Mouse (Mus musculus) embryonic facial prominence, embryonic 14.5 days (tissue): ENCODE measurements around the gene Car4. TPM values are rescaled to one million over a fixed set of nuclear protein-coding genes. Genes with fewer than 3 reads are reported as not detected.

Experiments
- ATAC-seq: fragments of 200-750 bp; cut with Nextera tagmentation; 2 replicates; pipeline ENCODE4 v1.8.0; 2017; ENCODE audit warnings: low read depth, moderate number of reproducible peaks, moderate TSS enrichment
- DNase-seq: peaks from one replicate; pipeline ENCODE4 v3.0.0-alpha.2; 2015; ENCODE audit warnings: low spot score
- H3K27ac ChIP-seq: fragments of 300-500 bp; sonication (generic); replicated peaks from 2 replicates; pipeline ENCODE4 v1.5.1; 2014; ENCODE audit warnings: low read depth, mild to moderate bottlenecking, low read length, moderate library complexity
- H3K27me3 ChIP-seq: fragments of 300-500 bp; sonication (generic); replicated peaks from 2 replicates; pipeline ENCODE4 v1.6.1; 2014; ENCODE audit warnings: low read length; ENCODE audit not compliant: control insufficient read depth, insufficient read depth
- H3K36me3 ChIP-seq: fragments of 300-500 bp; sonication (generic); 2 replicates; pipeline ENCODE4 v1.6.1; 2014; ENCODE audit warnings: low read length, mixed read lengths; ENCODE audit not compliant: control insufficient read depth, insufficient read depth
- H3K4me1 ChIP-seq: fragments of 300-500 bp; sonication (generic); 2 replicates; pipeline ENCODE4 v1.6.1; 2014; ENCODE audit warnings: antibody characterized with exemption, low read length; ENCODE audit not compliant: control insufficient read depth, insufficient read depth
- H3K4me2 ChIP-seq: fragments of 300-500 bp; sonication (generic); 2 replicates; pipeline ENCODE4 v1.6.1; 2014; ENCODE audit warnings: low read depth, mild to moderate bottlenecking, low read length, moderate library complexity, mixed read lengths
- H3K4me3 ChIP-seq: fragments of 300-500 bp; sonication (generic); 2 replicates; pipeline ENCODE4 v1.5.1; 2014; ENCODE audit warnings: low read depth, mild to moderate bottlenecking, low read length
- H3K9ac ChIP-seq: fragments of 300-500 bp; sonication (generic); 2 replicates; pipeline ENCODE4 v1.6.1; 2014; ENCODE audit warnings: low read depth, mild to moderate bottlenecking, low read length, moderate library complexity, mixed read lengths
- H3K9me3 ChIP-seq: fragments of 300-500 bp; sonication (generic); 2 replicates; pipeline ENCODE4 v1.6.1; 2016; ENCODE audit warnings: low read length; ENCODE audit not compliant: control insufficient read depth
- WGBS: fragments of 180-500 bp; shearing (Covaris S2); extraction: QIAGEN DNeasy Blood & Tissue Kit; methylation state at CpG from one replicate; pipeline ENCODE4 v1.1.7; 2014; 5-methylcytosine and 5-hydroxymethylcytosine counted together
- polyA plus RNA-seq: library from polyadenylated mRNA; unstranded; fragments of >200 nt; fragmentation: Nextera tagmentation; extraction: Ambion mirVana; gene quantifications from 2 replicates; pipeline ENCODE4 v1.2.1, GENCODE M21; 2014

The Car4 gene
- polyA plus RNA-seq, 1 experiment from 2014 or later, result 0.40 TPM

GRCm38 (mm10) chr11:84960291-84960690 is 2.7 kb downstream of the Car4 start:
- peaks cover 46% of the 10 kb centered on the region for H3K27me3 ChIP-seq
- no peak overlapping the region for H3K4me3 ChIP-seq
- H3K27ac ChIP-seq, result no peak overlapping the region
- H3K36me3 ChIP-seq, result no peaks in the 10 kb centered on the region
- H3K4me1 ChIP-seq, result no peaks in the 10 kb centered on the region
- 78% methylated on average over 1 of the region's 3 CpGs for WGBS
- H3K4me2 ChIP-seq, result no peak overlapping the region
- no peaks in the 10 kb centered on the region for H3K9me3 ChIP-seq
- no peak for ATAC-seq
- no peak overlapping the region for H3K9ac ChIP-seq
- DNase-seq, result no peak

DNA sequence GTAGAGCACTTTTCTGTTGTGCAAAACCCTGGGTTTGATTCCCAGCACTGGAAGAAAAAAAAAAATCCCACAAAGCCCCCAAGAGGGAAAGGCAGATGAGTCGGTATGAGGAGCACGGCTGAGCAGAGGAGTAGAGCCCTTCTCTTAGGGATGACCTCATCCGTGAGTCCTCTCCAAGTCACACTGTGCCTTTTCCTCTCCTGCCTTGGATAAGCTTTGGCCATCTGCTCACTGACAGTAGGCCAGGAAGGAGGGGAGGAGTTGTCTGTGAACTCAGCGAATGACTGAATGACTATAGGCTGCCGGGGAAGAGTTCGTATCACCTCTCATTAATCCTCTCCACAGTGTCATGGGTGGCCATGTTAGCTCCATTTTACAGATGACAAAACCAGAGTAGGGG is 3.2 kb downstream of the Car4 start:
- DNase-seq (no peak), ATAC-seq (no peak)
- Histone ChIP-seq H3K27me3 (peaks cover 46% of the 10 kb centered on the region), H3K9ac (no peak overlapping the region), H3K36me3 (no peaks in the 10 kb centered on the region), H3K4me3 (no peak overlapping the region), H3K9me3 (no peaks in the 10 kb centered on the region), H3K4me1 (no peaks in the 10 kb centered on the region), H3K27ac (no peak overlapping the region), H3K4me2 (no peak overlapping the region)
- 71% methylated on average over 6 of the region's 6 CpGs for WGBS

DNA sequence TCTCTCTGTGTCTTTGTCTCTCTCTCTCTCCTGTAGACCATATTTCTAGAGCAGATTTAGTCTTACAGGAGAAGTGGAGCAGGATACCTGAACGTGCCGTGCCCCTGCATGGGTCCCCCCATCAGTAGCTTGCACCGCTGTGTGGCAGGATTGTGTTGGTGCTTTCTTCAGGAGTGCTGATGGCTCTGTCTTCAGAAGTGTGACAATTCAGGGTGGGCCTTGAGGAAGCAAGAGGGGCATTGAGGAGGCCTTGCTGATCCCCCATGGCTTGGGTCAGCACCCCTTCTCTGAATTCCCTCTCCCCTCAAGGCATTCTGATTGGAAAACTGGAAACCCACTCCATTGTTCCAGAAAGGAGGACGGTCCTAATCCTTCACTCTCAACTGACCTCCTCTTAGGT is 4.0 kb downstream of the Car4 start:
- H3K9me3 ChIP-seq, result no peaks in the 10 kb centered on the region
- H3K9ac ChIP-seq, result no peak overlapping the region
- no peak for ATAC-seq
- DNase-seq, result no peak
- peaks cover 38% of the 10 kb centered on the region for H3K27me3 ChIP-seq
- no peaks in the 10 kb centered on the region for H3K4me1 ChIP-seq
- no peak overlapping the region for H3K27ac ChIP-seq
- 81% methylated on average over 4 of the region's 4 CpGs for WGBS
- H3K4me3 ChIP-seq, result no peak overlapping the region
- no peak overlapping the region for H3K4me2 ChIP-seq
- H3K36me3 ChIP-seq, result no peaks in the 10 kb centered on the region

DNA sequence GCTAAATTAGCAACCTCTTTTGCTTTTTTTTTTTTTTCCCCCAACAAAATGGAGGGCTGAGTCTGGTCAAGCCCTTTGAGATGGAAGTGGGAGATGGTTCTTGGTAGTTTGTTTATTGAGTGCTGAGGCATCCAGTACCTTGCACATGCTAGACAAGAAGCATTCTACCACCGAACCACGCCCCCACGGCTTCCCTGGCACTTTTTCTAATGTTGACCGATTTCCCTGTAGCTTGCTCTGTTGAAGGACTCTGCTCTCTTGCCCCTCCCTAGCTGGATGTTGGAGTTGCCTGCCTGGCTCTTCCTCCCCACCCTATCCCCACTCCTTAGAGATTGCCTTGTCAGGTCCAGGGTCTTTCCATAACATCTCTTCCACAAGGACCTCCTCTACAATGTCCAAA is 5.0 kb downstream of the Car4 start:
- Histone ChIP-seq H3K27me3 (peaks cover 28% of the 10 kb centered on the region), H3K9me3 (no peaks in the 10 kb centered on the region), H3K4me3 (no peak overlapping the region), H3K4me2 (no peak overlapping the region), H3K36me3 (no peaks in the 10 kb centered on the region), H3K9ac (no peak overlapping the region), H3K4me1 (no peaks in the 10 kb centered on the region), H3K27ac (no peak overlapping the region)
- DNase-seq (no peak), ATAC-seq (no peak)
- 89% methylated on average over 4 of the region's 4 CpGs for WGBS

- H3K4me1 ChIP-seq, result no peaks in the 10 kb centered on the region
- DNase-seq (no peak), ATAC-seq (no peak)
- 78% methylated on average over 3 of the region's 3 CpGs for WGBS
- no peak overlapping the region for H3K9ac ChIP-seq
- H3K4me2 ChIP-seq, result no peak overlapping the region
- H3K4me3 ChIP-seq, result no peak overlapping the region
- no peaks in the 10 kb centered on the region for H3K9me3 ChIP-seq
- no peak overlapping the region for H3K27ac ChIP-seq
- H3K36me3 ChIP-seq, result no peaks in the 10 kb centered on the region
- peaks cover 18% of the 10 kb centered on the region for H3K27me3 ChIP-seq
Measured at GRCm38 (mm10) chr11:84963556-84963955, 6.0 kb downstream of the Car4 start.

DNA sequence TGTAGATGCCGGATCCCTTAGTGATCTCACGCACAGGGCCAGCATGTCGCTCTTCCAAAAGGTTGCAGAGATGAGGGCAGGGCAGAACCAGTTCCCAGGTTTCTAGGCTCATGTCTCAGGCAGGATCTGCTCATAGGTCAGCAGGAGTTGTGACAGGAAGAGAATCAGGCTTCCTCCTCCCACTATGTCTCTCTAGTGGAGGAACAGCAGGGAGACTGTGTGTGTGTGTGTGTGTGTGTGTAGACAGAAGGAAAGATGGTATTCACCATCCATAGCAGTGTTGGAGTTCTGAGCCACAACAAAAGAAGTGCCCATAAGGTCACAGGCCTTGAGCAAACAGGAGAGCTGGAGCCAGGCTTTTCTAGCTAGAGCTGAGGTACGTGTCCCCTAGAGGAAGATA is 9.1 kb downstream of the Car4 start:
- 64% methylated on average over 4 of the region's 4 CpGs for whole genome bisulfite sequencing
- Histone ChIP-seq H3K4me1 (no peaks in the 10 kb centered on the region), H3K9me3 (no peaks in the 10 kb centered on the region), H3K9ac (no peak overlapping the region), H3K36me3 (no peaks in the 10 kb centered on the region), H3K27ac (no peak overlapping the region), H3K4me2 (no peak overlapping the region), H3K27me3 (no peaks in the 10 kb centered on the region), H3K4me3 (no peak overlapping the region)
- DNase-seq (no peak), ATAC-seq (no peak)

DNA sequence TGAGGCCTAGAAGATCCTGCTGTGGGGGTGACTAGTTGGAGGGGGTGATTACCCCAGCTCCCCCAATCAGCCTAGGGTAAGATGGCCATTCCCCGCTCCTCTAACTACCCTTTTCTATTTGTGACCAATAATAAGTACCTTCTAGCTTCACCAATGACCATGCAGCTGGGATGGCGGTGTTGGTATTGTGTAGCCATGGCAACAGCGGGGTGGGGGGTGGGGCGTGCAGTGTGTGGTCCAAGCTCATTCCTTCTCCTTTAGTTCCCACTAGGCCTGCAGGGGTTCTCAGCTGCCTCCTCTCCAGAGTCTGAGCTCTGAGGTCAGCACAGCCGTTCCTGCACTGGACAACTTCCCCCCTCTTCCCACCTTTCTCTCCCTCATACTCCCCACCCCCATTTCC is 9.5 kb downstream of the Car4 start:
- WGBS, result 19% methylated on average over 5 of the region's 5 CpGs
- Histone ChIP-seq H3K27ac (no peak overlapping the region), H3K36me3 (no peaks in the 10 kb centered on the region), H3K4me1 (no peaks in the 10 kb centered on the region), H3K4me3 (no peak overlapping the region), H3K4me2 (no peak overlapping the region), H3K9me3 (no peaks in the 10 kb centered on the region), H3K27me3 (no peaks in the 10 kb centered on the region), H3K9ac (no peak overlapping the region)
- DNase-seq (no peak), ATAC-seq (no peak; the same call in 1 of the 2 replicates)

- no peak overlapping the region for H3K27ac ChIP-seq
- H3K9ac ChIP-seq, result no peak overlapping the region
- H3K9me3 ChIP-seq, result no peaks in the 10 kb centered on the region
- DNase-seq (no peak), ATAC-seq (no peak)
- no peak overlapping the region for H3K4me3 ChIP-seq
- no peaks in the 10 kb centered on the region for H3K4me1 ChIP-seq
- no peaks in the 10 kb centered on the region for H3K36me3 ChIP-seq
- H3K4me2 ChIP-seq, result no peak overlapping the region
- WGBS, result 64% methylated on average over 4 of the region's 4 CpGs
- H3K27me3 ChIP-seq, result no peaks in the 10 kb centered on the region
Measured at GRCm38 (mm10) chr11:84968309-84968708, 10.7 kb downstream of the Car4 start.

DNA sequence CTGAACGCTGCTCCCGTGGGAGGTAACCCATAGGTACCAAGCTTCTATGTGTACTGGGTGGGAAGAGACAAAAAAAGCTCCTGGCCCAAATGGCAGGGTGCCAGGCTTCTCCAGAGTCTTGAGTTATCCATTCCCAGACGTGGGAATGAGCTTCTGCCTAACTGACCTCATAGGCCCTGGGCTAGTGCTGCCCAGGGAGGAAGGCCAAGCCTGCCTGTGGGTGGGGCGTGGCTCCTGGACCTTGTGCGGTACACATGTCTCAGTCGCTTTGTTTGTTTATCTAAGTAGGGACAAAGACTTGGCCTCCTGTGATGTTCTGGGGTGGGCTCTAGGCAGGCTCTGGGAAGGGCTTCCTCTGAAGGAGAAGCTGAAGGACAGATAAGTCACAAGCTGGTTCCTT is 11.2 kb downstream of the Car4 start:
- no peak overlapping the region for H3K4me2 ChIP-seq
- no peak overlapping the region for H3K4me3 ChIP-seq
- ATAC-seq, result no peak
- H3K27me3 ChIP-seq, result no peaks in the 10 kb centered on the region
- no peaks in the 10 kb centered on the region for H3K36me3 ChIP-seq
- H3K9me3 ChIP-seq, result no peaks in the 10 kb centered on the region
- no peaks in the 10 kb centered on the region for H3K4me1 ChIP-seq
- WGBS, result 47% methylated on average over 6 of the region's 6 CpGs
- H3K27ac ChIP-seq, result no peak overlapping the region
- H3K9ac ChIP-seq, result no peak overlapping the region
- no peak for DNase-seq
